Mouse (Mus musculus): ENCODE data around the gene Lrfn3. TPM values are rescaled to one million over a fixed set of nuclear protein-coding genes. Genes with fewer than 3 reads are reported as not detected.

Lrfn3 gene
- polyA plus RNA-seq, 1 experiment: 0.20 TPM

DNA sequence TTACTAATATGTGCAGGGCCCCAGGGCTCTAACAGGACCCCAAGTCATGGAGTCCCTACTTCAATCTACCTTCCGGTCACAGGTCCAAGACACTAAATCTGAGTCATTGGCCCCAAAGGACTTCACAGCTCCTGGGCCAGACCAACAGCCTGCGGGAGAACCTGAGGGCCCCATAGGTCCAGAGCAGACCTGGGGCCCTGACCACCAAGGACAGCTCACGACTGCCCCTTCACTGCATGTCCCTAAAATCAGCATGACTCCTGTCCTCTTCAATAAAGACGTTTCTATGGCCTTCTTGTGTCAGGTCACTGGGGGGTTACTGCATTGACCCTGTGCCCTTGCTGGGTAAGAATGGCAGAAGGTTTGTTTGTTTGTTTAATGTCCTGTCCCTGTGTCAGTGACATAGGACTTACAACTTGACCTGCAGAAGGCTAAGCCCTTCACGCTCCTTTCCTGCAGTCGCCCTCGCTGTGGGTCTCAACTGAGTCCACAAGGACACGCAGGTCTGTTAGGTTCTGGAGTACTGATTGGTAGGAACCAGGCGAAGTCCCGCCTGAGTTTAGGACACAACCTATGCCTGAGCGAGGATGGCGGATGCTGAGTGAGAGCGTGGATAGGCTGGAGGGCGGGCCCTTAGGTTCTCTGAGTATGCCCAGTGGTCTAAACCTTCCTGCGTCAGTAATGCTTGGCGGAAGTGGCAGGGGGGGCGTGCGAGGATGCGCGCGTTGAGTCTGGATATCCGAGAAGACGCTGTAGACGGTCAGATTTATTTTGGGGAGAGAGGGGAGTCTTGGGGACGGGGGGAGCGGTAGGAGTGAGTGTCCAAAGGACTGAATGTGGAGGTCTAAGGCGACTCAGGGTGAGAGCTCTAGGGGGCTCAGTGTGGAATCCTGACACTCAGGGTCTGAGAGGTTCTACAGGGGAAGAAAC is 54.2 kb downstream of the Lrfn3 start, which contains the start of gene Alkbh6:
Alkbh6 (plus strand) TSS at position 642 of the 930 bp plus-strand sequence.
- Histone ChIP-seq H3K79me2 (ENCODE audit: control insufficient read depth, insufficient read depth) (peaks cover 5% of the 10 kb centered on the region), H3K79me3 (ENCODE audit: low read depth) (no peaks in the 10 kb centered on the region), H3K27me3 (ENCODE audit: control insufficient read depth, insufficient read depth, insufficient read length) (no peaks in the 10 kb centered on the region), H3K4me3 (ENCODE audit: insufficient read depth, poor library complexity, severe bottlenecking) (peak within 1 kb of the TSS; percentile 60), H3K36me3 (ENCODE audit: control insufficient read depth, insufficient read depth) (no peaks in the 10 kb centered on the region), H3ac (ENCODE audit: control insufficient read depth, insufficient read length, low read depth) (peak within 1 kb of the TSS; percentile 66)
- TF ChIP-seq MYOG (IDR thresholded peaks at IDR 0.05; ENCODE audit: control insufficient read depth, extremely low read depth, insufficient read length) (no peak), FOSL1 (IDR thresholded peaks at IDR 0.05; ENCODE audit: insufficient read depth, low read length, poor library complexity, severe bottlenecking) (no peak), CTCF (IDR thresholded peaks at IDR 0.05; ENCODE audit: control insufficient read depth, insufficient read depth, insufficient read length) (no peak), MAX (IDR thresholded peaks at IDR 0.05) (no peak), USF1 (IDR thresholded peaks at IDR 0.05; ENCODE audit: low read depth) (no peak), CEBPB (IDR thresholded peaks at IDR 0.05; ENCODE audit: low read depth) (no peak), MYOD1 (IDR thresholded peaks at IDR 0.05; ENCODE audit: control insufficient read depth, insufficient read length, low read depth) (no peak)

DNA sequence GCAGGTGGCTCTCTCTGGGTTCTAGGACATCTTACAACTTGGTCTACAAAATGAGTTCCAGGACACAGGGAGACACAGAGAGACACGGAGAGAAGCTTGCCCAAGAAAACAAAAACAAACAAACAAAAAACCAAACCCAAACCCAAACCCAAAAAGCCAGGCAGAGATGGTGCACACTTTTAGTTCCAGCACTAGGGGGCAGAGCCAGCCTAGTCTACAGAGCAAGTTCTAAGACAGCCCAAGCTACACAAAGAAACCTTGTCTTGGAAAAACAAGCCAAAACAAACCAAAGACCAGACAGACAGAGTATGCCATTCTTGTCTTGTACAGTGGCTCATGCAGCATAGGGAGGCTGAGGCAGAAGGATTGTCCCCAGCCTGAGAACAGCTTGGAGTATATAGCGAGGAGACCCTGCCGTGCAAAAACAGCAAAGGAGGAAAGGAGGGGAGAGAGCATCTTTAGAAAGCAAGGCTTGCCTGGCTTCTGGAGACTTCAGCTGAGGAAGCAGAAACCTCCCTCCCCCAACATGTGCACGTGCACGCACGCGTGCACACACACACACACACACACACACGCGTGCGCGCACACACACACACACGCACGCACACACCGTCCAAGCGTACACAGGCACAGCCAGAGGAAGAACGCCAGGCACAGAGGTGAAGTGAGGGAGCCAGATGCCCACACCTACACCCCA is 56.3 kb downstream of the Lrfn3 start:
- H3K27me3 ChIP-seq (ENCODE audit: control insufficient read depth, insufficient read depth, insufficient read length): no peaks in the 10 kb centered on the region
- H3ac ChIP-seq (ENCODE audit: control insufficient read depth, insufficient read length, low read depth): no peak overlapping the region
- no peaks in the 10 kb centered on the region for H3K79me3 ChIP-seq (ENCODE audit: low read depth)
- TF ChIP-seq MYOG (IDR thresholded peaks at IDR 0.05; ENCODE audit: control insufficient read depth, extremely low read depth, insufficient read length) (no peak), MYOD1 (IDR thresholded peaks at IDR 0.05; ENCODE audit: control insufficient read depth, insufficient read length, low read depth) (no peak), CTCF (IDR thresholded peaks at IDR 0.05; ENCODE audit: control insufficient read depth, insufficient read depth, insufficient read length) (no peak), MAX (IDR thresholded peaks at IDR 0.05) (no peak), FOSL1 (IDR thresholded peaks at IDR 0.05; ENCODE audit: insufficient read depth, low read length, poor library complexity, severe bottlenecking) (no peak), USF1 (IDR thresholded peaks at IDR 0.05; ENCODE audit: low read depth) (no peak), CEBPB (IDR thresholded peaks at IDR 0.05; ENCODE audit: low read depth) (no peak)
- no peak overlapping the region for H3K4me3 ChIP-seq (ENCODE audit: insufficient read depth, poor library complexity, severe bottlenecking)
- peaks cover 5% of the 10 kb centered on the region for H3K79me2 ChIP-seq (ENCODE audit: control insufficient read depth, insufficient read depth)
- no peaks in the 10 kb centered on the region for H3K36me3 ChIP-seq (ENCODE audit: control insufficient read depth, insufficient read depth)

Other genes with a start within 250 kb of the Lrfn3 start
- gene Zfp382, start 240.8 kb downstream of the Lrfn3 start, polyA plus RNA-seq (2012; fragmentation: generic; extraction: Trizol): 3.8 TPM
- 15.8 TPM for gene Zfp146, start 193.0 kb downstream of the Lrfn3 start, polyA plus RNA-seq (2012; fragmentation: generic; extraction: Trizol)
- 7.9 TPM for gene Cox7a1, start 178.6 kb downstream of the Lrfn3 start, polyA plus RNA-seq (2012; fragmentation: generic; extraction: Trizol)
- 588 TPM for gene Capns1, start 164.0 kb downstream of the Lrfn3 start, polyA plus RNA-seq (2012; fragmentation: generic; extraction: Trizol)
- 175 TPM for gene Polr2i, start 130.8 kb downstream of the Lrfn3 start, polyA plus RNA-seq (2012; fragmentation: generic; extraction: Trizol)
- gene Tbcb, start 130.5 kb downstream of the Lrfn3 start, polyA plus RNA-seq (2012; fragmentation: generic; extraction: Trizol): 180 TPM
- gene Ovol3, start 127.0 kb downstream of the Lrfn3 start, polyA plus RNA-seq (2012; fragmentation: generic; extraction: Trizol): not detected
- gene Thap8, start 82.7 kb downstream of the Lrfn3 start, polyA plus RNA-seq (2012; fragmentation: generic; extraction: Trizol): 0.07 TPM
- 12.8 TPM for gene Wdr62, start 82.4 kb downstream of the Lrfn3 start, polyA plus RNA-seq (2012; fragmentation: generic; extraction: Trizol)
- 40.6 TPM for gene Clip3, start 71.0 kb downstream of the Lrfn3 start, polyA plus RNA-seq (2012; fragmentation: generic; extraction: Trizol)
- gene Alkbh6, start 54.1 kb downstream of the Lrfn3 start, polyA plus RNA-seq (2012; fragmentation: generic; extraction: Trizol): 28.7 TPM
- 0.20 TPM for gene Syne4, start 48.0 kb downstream of the Lrfn3 start, polyA plus RNA-seq (2012; fragmentation: generic; extraction: Trizol)
- 0.81 TPM for gene E130208F15Rik, start 41.0 kb downstream of the Lrfn3 start, polyA plus RNA-seq (2012; fragmentation: generic; extraction: Trizol)
- 9.9 TPM for gene Sdhaf1, start 38.9 kb downstream of the Lrfn3 start, polyA plus RNA-seq (2012; fragmentation: generic; extraction: Trizol)
- not detected for gene Tyrobp, start 51.0 kb upstream of the Lrfn3 start, polyA plus RNA-seq (2012; fragmentation: generic; extraction: Trizol)
- not detected for gene Hcst, start 57.1 kb upstream of the Lrfn3 start, polyA plus RNA-seq (2012; fragmentation: generic; extraction: Trizol)
- 0.04 TPM for gene Nfkbid, start 59.0 kb upstream of the Lrfn3 start, polyA plus RNA-seq (2012; fragmentation: generic; extraction: Trizol)
- gene Aplp1, start 82.8 kb upstream of the Lrfn3 start, polyA plus RNA-seq (2012; fragmentation: generic; extraction: Trizol): 0.29 TPM
- not detected for gene Kirrel2, start 94.9 kb upstream of the Lrfn3 start, polyA plus RNA-seq (2012; fragmentation: generic; extraction: Trizol)
- 0.60 TPM for gene Nphs1, start 95.5 kb upstream of the Lrfn3 start, polyA plus RNA-seq (2012; fragmentation: generic; extraction: Trizol)
- gene Prodh2, start 130.8 kb upstream of the Lrfn3 start, polyA plus RNA-seq (2012; fragmentation: generic; extraction: Trizol): 0.02 TPM
- 2.4 TPM for gene Arhgap33, start 172.3 kb upstream of the Lrfn3 start, polyA plus RNA-seq (2012; fragmentation: generic; extraction: Trizol)
- gene Hspb6, start 189.4 kb upstream of the Lrfn3 start, polyA plus RNA-seq (2012; fragmentation: generic; extraction: Trizol): 66.8 TPM
- gene Proser3, start 189.5 kb upstream of the Lrfn3 start, polyA plus RNA-seq (2012; fragmentation: generic; extraction: Trizol): 8.7 TPM
- gene Lin37, start 197.1 kb upstream of the Lrfn3 start, polyA plus RNA-seq (2012; fragmentation: generic; extraction: Trizol): 38.4 TPM
- 63.6 TPM for gene U2af1l4, start 200.5 kb upstream of the Lrfn3 start, polyA plus RNA-seq (2012; fragmentation: generic; extraction: Trizol)
- 0.73 TPM for gene Gm49396, start 200.6 kb upstream of the Lrfn3 start, polyA plus RNA-seq (2012; fragmentation: generic; extraction: Trizol)
- 173 TPM for gene Psenen, start 200.9 kb upstream of the Lrfn3 start, polyA plus RNA-seq (2012; fragmentation: generic; extraction: Trizol)
- 0.56 TPM for gene Igflr1, start 202.7 kb upstream of the Lrfn3 start, polyA plus RNA-seq (2012; fragmentation: generic; extraction: Trizol)
- 14.4 TPM for gene Kmt2b, start 226.0 kb upstream of the Lrfn3 start, polyA plus RNA-seq (2012; fragmentation: generic; extraction: Trizol)
- 0.05 TPM for gene Zbtb32, start 236.1 kb upstream of the Lrfn3 start, polyA plus RNA-seq (2012; fragmentation: generic; extraction: Trizol)